Mouse (Mus musculus): ENCODE measurements around the gene Pxmp2.

- TF ChIP-seq POLR2A (IDR thresholded peaks at IDR 0.05; ENCODE audit: control insufficient read depth, extremely low read depth, insufficient read depth, low read length, poor library complexity), result no peak
- no peak for TF ChIP-seq CTCF (IDR thresholded peaks at IDR 0.05; ENCODE audit: borderline replicate concordance, control insufficient read depth, extremely low read depth, insufficient read depth, low read length, poor library complexity)
Measured at GRCm38 (mm10) chr5:110270242-110270641, 15.7 kb downstream of the Pxmp2 start.
